Mouse (Mus musculus) kidney, postnatal 0 days (tissue): Measurements from ENCODE around the gene Atp8b5. TPM values are rescaled to one million over a fixed set of nuclear protein-coding genes. Genes with fewer than 3 reads are reported as not detected.

Experiments used
- ATAC-seq: fragments of 200-750 bp; cut with Nextera tagmentation; replicated peaks from 2 replicates; pipeline ENCODE4 v1.8.0; 2017; ENCODE audit warnings: low read depth, moderate number of reproducible peaks, moderate TSS enrichment, moderate library complexity; ENCODE audit not compliant: low FRiP score
- DNase-seq: peaks from one replicate; pipeline ENCODE4 v3.0.0-alpha.2; 2016; ENCODE audit warnings: low spot score
- H3K27ac ChIP-seq: fragments of 300-500 bp; sonication (generic); 2 replicates; pipeline ENCODE4 v1.5.1; 2014; ENCODE audit warnings: mild to moderate bottlenecking
- H3K27me3 ChIP-seq: fragments of 300-500 bp; sonication (generic); 2 replicates; pipeline ENCODE4 v1.6.1; 2014; ENCODE audit warnings: low read length, mixed read lengths; ENCODE audit not compliant: insufficient read depth
- H3K36me3 ChIP-seq: fragments of 300-500 bp; sonication (generic); 2 replicates; pipeline ENCODE4 v1.6.1; 2014; ENCODE audit warnings: low read length, mixed read lengths; ENCODE audit not compliant: insufficient read depth
- H3K4me1 ChIP-seq: fragments of 300-500 bp; sonication (generic); replicated peaks from 2 replicates; pipeline ENCODE4 v1.6.1; 2014; ENCODE audit warnings: antibody characterized with exemption, low read length, mixed read lengths; ENCODE audit not compliant: insufficient read depth
- H3K4me2 ChIP-seq: fragments of 300-500 bp; sonication (generic); 2 replicates; pipeline ENCODE4 v1.6.1; 2014; ENCODE audit warnings: mild to moderate bottlenecking, low read length, moderate library complexity, mixed read lengths
- H3K4me3 ChIP-seq: fragments of 300-500 bp; sonication (generic); replicated peaks from 2 replicates; pipeline ENCODE4 v1.5.1; 2014; ENCODE audit warnings: low read depth, low read length
- H3K9ac ChIP-seq: fragments of 300-500 bp; sonication (generic); 2 replicates; pipeline ENCODE4 v1.6.1; 2014; ENCODE audit warnings: low read depth, low read length
- H3K9me3 ChIP-seq: fragments of 300-500 bp; sonication (generic); replicated peaks from 2 replicates; pipeline ENCODE4 v1.6.1; 2016; ENCODE audit warnings: low read length, inconsistent platforms, mixed read lengths
- CTCF ChIP-seq: IDR thresholded peaks from 2 replicates; pipeline ENCODE4 v1.5.1; 2016; ENCODE audit warnings: antibody characterized with exemption, low read depth, mild to moderate bottlenecking, moderate library complexity
- WGBS: fragments of 180-500 bp; shearing (Covaris S2); extraction: QIAGEN DNeasy Blood & Tissue Kit; methylation state at CpG from one replicate; pipeline ENCODE4 v1.1.7; 2014; 5-methylcytosine and 5-hydroxymethylcytosine counted together
- polyA plus RNA-seq: library from polyadenylated mRNA; unstranded; fragments of >200 nt; fragmentation: Nextera tagmentation; extraction: Ambion mirVana; gene quantifications from 2 replicates; pipeline ENCODE4 v1.2.1, GENCODE M21; 2015

The Atp8b5 gene
- polyA plus RNA-seq, 1 experiment from 2014 or later, result 0.51 TPM

- DNase-seq, result peak; percentile 98
- WGBS, result 13% methylated on average over 15 of the region's 15 CpGs
Observed at GRCm38 (mm10) chr4:43394345-43394891, 127.5 kb downstream of the Atp8b5 start.

GRCm38 (mm10) chr4:43395147-43395546 is 128.2 kb downstream of the Atp8b5 start:
- no peaks in the 10 kb centered on the region for H3K9me3 ChIP-seq
- H3K4me3 ChIP-seq, result no peak overlapping the region
- no peak overlapping the region; the same call in 1 of the 2 replicates for H3K9ac ChIP-seq
- H3K27me3 ChIP-seq, result no peaks in the 10 kb centered on the region
- H3K4me1 ChIP-seq, result peaks cover 36% of the 10 kb centered on the region
- TF ChIP-seq CTCF, result no peak
- 0 out of 2 replicates have a peak overlapping the region, but pooled peaks have one; percentile 21 for H3K4me2 ChIP-seq
- H3K27ac ChIP-seq, result peak overlapping the region; percentile 89
- ATAC-seq (no peak), DNase-seq (no peak)
- no peaks in the 10 kb centered on the region for H3K36me3 ChIP-seq
- 76% methylated on average over 5 of the region's 5 CpGs for WGBS

More at GRCm38 (mm10) chr4:43394345-43394891, 127.5 kb downstream of the Atp8b5 start:
- TF ChIP-seq CTCF, result peak; percentile 19; the same call in 1 of the 2 replicates
- Histone ChIP-seq H3K27me3 (no peaks in the 10 kb centered on the region), H3K4me1 (peaks cover 28% of the 10 kb centered on the region), H3K27ac (peak overlapping the region; percentile 89), H3K4me2 (0 out of 2 replicates have a peak overlapping the region, but pooled peaks have one; percentile 21), H3K9me3 (no peaks in the 10 kb centered on the region), H3K9ac (no peak overlapping the region; the same call in none of the 2 replicates), H3K4me3 (no peak overlapping the region), H3K36me3 (no peaks in the 10 kb centered on the region)
- peak; percentile 84 for ATAC-seq

- no peak for DNase-seq
- Histone ChIP-seq H3K9ac (no peak overlapping the region), H3K4me3 (no peak overlapping the region), H3K4me2 (no peak overlapping the region), H3K9me3 (no peaks in the 10 kb centered on the region), H3K27me3 (no peaks in the 10 kb centered on the region), H3K4me1 (peaks cover 39% of the 10 kb centered on the region), H3K27ac (no peak overlapping the region), H3K36me3 (no peaks in the 10 kb centered on the region)
- TF ChIP-seq CTCF, result no peak
- no peak for ATAC-seq
- 69% methylated on average over 9 of the region's 9 CpGs for WGBS
Observed at GRCm38 (mm10) chr4:43395836-43396235, 128.9 kb downstream of the Atp8b5 start.

- H3K9ac ChIP-seq, result no peak overlapping the region
- H3K4me1 ChIP-seq, result peaks cover 44% of the 10 kb centered on the region
- H3K27ac ChIP-seq, result no peak overlapping the region
- H3K4me2 ChIP-seq, result no peak overlapping the region
- 91% methylated on average over 5 of the region's 5 CpGs for WGBS
- TF ChIP-seq CTCF, result no peak
- no peaks in the 10 kb centered on the region for H3K9me3 ChIP-seq
- no peak for ATAC-seq
- no peak overlapping the region for H3K4me3 ChIP-seq
- no peaks in the 10 kb centered on the region for H3K36me3 ChIP-seq
- H3K27me3 ChIP-seq, result no peaks in the 10 kb centered on the region
- DNase-seq, result no peak
Observed at GRCm38 (mm10) chr4:43396381-43396780, 129.4 kb downstream of the Atp8b5 start.

GRCm38 (mm10) chr4:43398014-43398413 is 131.1 kb downstream of the Atp8b5 start:
- Histone ChIP-seq H3K4me1 (peaks cover 49% of the 10 kb centered on the region), H3K4me3 (no peak overlapping the region), H3K9ac (no peak overlapping the region), H3K9me3 (no peaks in the 10 kb centered on the region), H3K4me2 (no peak overlapping the region), H3K27ac (peak overlapping the region; percentile 66; the same call in 1 of the 2 replicates), H3K27me3 (no peaks in the 10 kb centered on the region), H3K36me3 (no peaks in the 10 kb centered on the region)
- ATAC-seq (no peak), DNase-seq (no peak)
- TF ChIP-seq CTCF, result no peak
- 67% methylated on average over 4 of the region's 4 CpGs for WGBS

- no peak overlapping the region for H3K4me3 ChIP-seq
- H3K9ac ChIP-seq, result no peak overlapping the region; the same call in 1 of the 2 replicates
- H3K4me2 ChIP-seq, result peak overlapping the region; percentile 21
- 0 out of 2 replicates have a peak, but pooled peaks have one; percentile 11 for ATAC-seq
- TF ChIP-seq CTCF, result no peak
- no peaks in the 10 kb centered on the region for H3K9me3 ChIP-seq
- peak; percentile 53 for DNase-seq
- H3K27me3 ChIP-seq, result no peaks in the 10 kb centered on the region
- WGBS, result 37% methylated on average over 17 of the region's 17 CpGs
- H3K4me1 ChIP-seq, result peaks cover 47% of the 10 kb centered on the region
- peak overlapping the region; percentile 66 for H3K27ac ChIP-seq
- H3K36me3 ChIP-seq, result no peaks in the 10 kb centered on the region
Observed at GRCm38 (mm10) chr4:43398829-43399331, 131.9 kb downstream of the Atp8b5 start.
